Mouse (Mus musculus): Measurements from ENCODE around the gene Gatad2b. TPM values are rescaled to one million over a fixed set of nuclear protein-coding genes. Genes with fewer than 3 reads are reported as not detected.
A peak's percentile ranks its signal among the peaks of the same experiment; 100 is the strongest.

Gatad2b gene
- total and polyA plus RNA-seq, 2 experiments from 2014 or later = 5.8 to 25.3 TPM

- peak; percentile 16 for DNase-seq (ENCODE audit: low spot score)
- Histone ChIP-seq H3K9ac (replicated peaks; ENCODE audit: low read depth, low read length) (peak overlapping the region; percentile 79), H3K4me1 (ENCODE audit: control insufficient read depth, insufficient read depth) (peaks cover 9% of the 10 kb centered on the region), H3K27ac (ENCODE audit: low read depth) (peak overlapping the region; percentile 88), H3K9me3 (replicated peaks; ENCODE audit: control insufficient read depth, low read length) (no peaks in the 10 kb centered on the region), H3K4me3 (ENCODE audit: low read depth, low read length) (peak overlapping the region; percentile 82), H3K4me2 (ENCODE audit: low read depth, low read length) (peak overlapping the region; percentile 77), H3K27me3 (ENCODE audit: control insufficient read depth, insufficient read depth, low read length) (no peaks in the 10 kb centered on the region), H3K36me3 (replicated peaks; ENCODE audit: control insufficient read depth, insufficient read depth, low read length) (peaks cover 43% of the 10 kb centered on the region)
- TF ChIP-seq CTCF (IDR thresholded peaks at IDR 0.05; ENCODE audit: low read depth) = no peak
- no peak; the same call in 1 of the 2 replicates for TF ChIP-seq EP300 (IDR thresholded peaks at IDR 0.05; ENCODE audit: low read depth)
- ATAC-seq (ENCODE audit: insufficient read depth, low read depth) = peak; percentile 58
- 1% methylated on average over 41 of the region's 41 CpGs for WGBS
These were observed 38.4 kb upstream of the Gatad2b start for GRCm38 (mm10) chr3:90254419-90255193.

GRCm38 (mm10) chr3:90255194-90255565, 37.8 kb upstream of the Gatad2b start:
- no peaks in the 10 kb centered on the region for H3K27me3 ChIP-seq (ENCODE audit: control insufficient read depth, insufficient read depth, low read length)
- H3K9ac ChIP-seq (replicated peaks; ENCODE audit: low read depth, low read length) = peak overlapping the region; percentile 79; the same call in 1 of the 2 replicates
- 20% methylated on average over 2 of the region's 2 CpGs for WGBS
- peaks cover 47% of the 10 kb centered on the region for H3K36me3 ChIP-seq (replicated peaks; ENCODE audit: control insufficient read depth, insufficient read depth, low read length)
- peak overlapping the region; percentile 77 for H3K4me2 ChIP-seq (ENCODE audit: low read depth, low read length)
- peak overlapping the region; percentile 82 for H3K4me3 ChIP-seq (ENCODE audit: low read depth, low read length)
- no peaks in the 10 kb centered on the region for H3K9me3 ChIP-seq (replicated peaks; ENCODE audit: control insufficient read depth, low read length)
- no peak overlapping the region for H3K27ac ChIP-seq (ENCODE audit: low read depth)
- H3K4me1 ChIP-seq (ENCODE audit: control insufficient read depth, insufficient read depth) = peaks cover 9% of the 10 kb centered on the region
- DNase-seq (ENCODE audit: low spot score) (no peak), ATAC-seq (ENCODE audit: insufficient read depth, low read depth) (no peak)
- TF ChIP-seq EP300 (IDR thresholded peaks at IDR 0.05; ENCODE audit: low read depth) (no peak), CTCF (IDR thresholded peaks at IDR 0.05; ENCODE audit: low read depth) (no peak)

GRCm38 (mm10) chr3:90255784-90256353, 37.1 kb upstream of the Gatad2b start:
- Histone ChIP-seq H3K4me3 (ENCODE audit: low read depth, low read length) (no peak overlapping the region), H3K27ac (ENCODE audit: low read depth) (no peak overlapping the region), H3K4me1 (ENCODE audit: control insufficient read depth, insufficient read depth) (peaks cover 9% of the 10 kb centered on the region), H3K36me3 (replicated peaks; ENCODE audit: control insufficient read depth, insufficient read depth, low read length) (peaks cover 48% of the 10 kb centered on the region), H3K9me3 (replicated peaks; ENCODE audit: control insufficient read depth, low read length) (no peaks in the 10 kb centered on the region), H3K4me2 (ENCODE audit: low read depth, low read length) (no peak overlapping the region), H3K27me3 (ENCODE audit: control insufficient read depth, insufficient read depth, low read length) (no peaks in the 10 kb centered on the region), H3K9ac (replicated peaks; ENCODE audit: low read depth, low read length) (no peak overlapping the region)
- DNase-seq (ENCODE audit: low spot score) = no peak
- TF ChIP-seq EP300 (IDR thresholded peaks at IDR 0.05; ENCODE audit: low read depth) (no peak), CTCF (IDR thresholded peaks at IDR 0.05; ENCODE audit: low read depth) (no peak)
- ATAC-seq (ENCODE audit: insufficient read depth, low read depth) = no peak
- 91% methylated on average over 14 of the region's 14 CpGs for WGBS

- WGBS = 87% methylated on average over 19 of the region's 19 CpGs
- ATAC-seq (ENCODE audit: insufficient read depth, low read depth) = no peak
These were observed 36.0 kb upstream of the Gatad2b start for GRCm38 (mm10) chr3:90256731-90257530.

GRCm38 (mm10) chr3:90258521-90258920, 34.5 kb upstream of the Gatad2b start:
- peaks cover 65% of the 10 kb centered on the region for H3K36me3 ChIP-seq (replicated peaks; ENCODE audit: control insufficient read depth, insufficient read depth, low read length)
- H3K9me3 ChIP-seq (replicated peaks; ENCODE audit: control insufficient read depth, low read length) = no peaks in the 10 kb centered on the region
- no peak overlapping the region for H3K4me2 ChIP-seq (ENCODE audit: low read depth, low read length)
- no peak overlapping the region for H3K4me3 ChIP-seq (ENCODE audit: low read depth, low read length)
- H3K4me1 ChIP-seq (ENCODE audit: control insufficient read depth, insufficient read depth) = peaks cover 9% of the 10 kb centered on the region
- no peaks in the 10 kb centered on the region for H3K27me3 ChIP-seq (ENCODE audit: control insufficient read depth, insufficient read depth, low read length)
- H3K27ac ChIP-seq (ENCODE audit: low read depth) = no peak overlapping the region
- TF ChIP-seq EP300 (IDR thresholded peaks at IDR 0.05; ENCODE audit: low read depth) (no peak), CTCF (IDR thresholded peaks at IDR 0.05; ENCODE audit: low read depth) (no peak)
- no peak for ATAC-seq (ENCODE audit: insufficient read depth, low read depth)
- no peak overlapping the region for H3K9ac ChIP-seq (replicated peaks; ENCODE audit: low read depth, low read length)
- no peak for DNase-seq (ENCODE audit: low spot score)
- WGBS = 99% methylated on average over 4 of the region's 4 CpGs

More at GRCm38 (mm10) chr3:90256731-90257530, 36.0 kb upstream of the Gatad2b start:
- Histone ChIP-seq H3K9ac (replicated peaks; ENCODE audit: low read depth, low read length) (no peak overlapping the region), H3K27ac (ENCODE audit: low read depth) (no peak overlapping the region), H3K27me3 (ENCODE audit: control insufficient read depth, insufficient read depth, low read length) (no peaks in the 10 kb centered on the region), H3K9me3 (replicated peaks; ENCODE audit: control insufficient read depth, low read length) (no peaks in the 10 kb centered on the region), H3K4me2 (ENCODE audit: low read depth, low read length) (no peak overlapping the region), H3K36me3 (replicated peaks; ENCODE audit: control insufficient read depth, insufficient read depth, low read length) (peaks cover 49% of the 10 kb centered on the region), H3K4me1 (ENCODE audit: control insufficient read depth, insufficient read depth) (peaks cover 9% of the 10 kb centered on the region), H3K4me3 (ENCODE audit: low read depth, low read length) (no peak overlapping the region)
- TF ChIP-seq CTCF (IDR thresholded peaks at IDR 0.05; ENCODE audit: low read depth) = no peak
- TF ChIP-seq EP300 (IDR thresholded peaks at IDR 0.05; ENCODE audit: low read depth) = no peak
- no peak for DNase-seq (ENCODE audit: low spot score)

All from heart, postnatal 0 days (tissue).